ENCODE assay signal across 9 mouse cellular contexts in genomic region chr11:120120642-120121420, GRCm38 (mm10). TPM values are rescaled to one million over a fixed set of nuclear protein-coding genes. Genes with fewer than 3 reads are reported as not detected.
A peak's percentile ranks its signal among the peaks of the same experiment; 100 is the strongest.
DNase-seq lines count a peak whose midpoint lies in the region; ATAC-seq and TF ChIP-seq lines count a peak whose summit lies in the region.
"Had no signal": no experiment of that assay in that cellular context is flagged by ENCODE, and none has a peak within 500 bp of the region (broad histone marks: within the 10 kb centered on the region; RNA-seq: fewer than 3 reads in every experiment).

No protein-coding gene starts in this region.

- H3K27ac ChIP-seq in forebrain, postnatal 0 days (ENCODE audit: low read depth, low read length) = no peak overlapping the region
- no peak overlapping the region for H3K27ac ChIP-seq in intestine, postnatal 0 days (ENCODE audit: low read depth, low read length)
- H3K27ac ChIP-seq in limb, embryonic 13.5 days = no peak overlapping the region
- no peak overlapping the region for H3K27ac ChIP-seq in olfactory bulb, adult 2 months (ENCODE audit: insufficient read depth, low read depth, low read length)

- peaks cover 15% of the 10 kb centered on the region for H3K36me3 ChIP-seq in forebrain, postnatal 0 days (ENCODE audit: insufficient read depth)
- peaks cover 86% of the 10 kb centered on the region for H3K36me3 ChIP-seq in intestine, postnatal 0 days (ENCODE audit: control insufficient read depth, insufficient read depth)
- peaks cover 63% of the 10 kb centered on the region for H3K36me3 ChIP-seq in limb, embryonic 13.5 days

- ATAC-seq in cerebellum, adult (ENCODE audit: insufficient number of reproducible peaks, low FRiP score, low TSS enrichment) = peak; percentile 74
- peak; percentile 43; the same call in 1 of the 2 replicates for ATAC-seq in forebrain, postnatal 0 days
- peak; percentile 12; the same call in 1 of the 2 replicates for ATAC-seq in intestine, postnatal 0 days
- ATAC-seq in limb, embryonic 13.5 days (ENCODE audit: low FRiP score, low read depth) = no peak
- no peak for ATAC-seq in monocyte, adult 5-6 weeks (replicated peaks; ENCODE audit: insufficient number of reproducible peaks, low FRiP score, low TSS enrichment, poor library complexity, severe bottlenecking)

- no peaks in the 10 kb centered on the region for H3K27me3 ChIP-seq in forebrain, postnatal 0 days (ENCODE audit: insufficient read depth, low read length)
- H3K27me3 ChIP-seq in intestine, postnatal 0 days (replicated peaks; ENCODE audit: control insufficient read depth, insufficient read depth, low read length) = no peaks in the 10 kb centered on the region
- H3K27me3 ChIP-seq in limb, embryonic 13.5 days = no peaks in the 10 kb centered on the region

- no peak for TF ChIP-seq POLR2A in olfactory bulb, adult 2 months (IDR thresholded peaks at IDR 0.05; ENCODE audit: insufficient read depth, low read depth, low read length)

- no peaks in the 10 kb centered on the region for H3K4me1 ChIP-seq in forebrain, postnatal 0 days (ENCODE audit: insufficient read depth)
- no peaks in the 10 kb centered on the region for H3K4me1 ChIP-seq in intestine, postnatal 0 days (replicated peaks; ENCODE audit: control insufficient read depth, insufficient read depth, low read length)
- H3K4me1 ChIP-seq in limb, embryonic 13.5 days = peaks cover 10% of the 10 kb centered on the region
- peaks cover 6% of the 10 kb centered on the region for H3K4me1 ChIP-seq in olfactory bulb, adult 2 months (ENCODE audit: control insufficient read depth, insufficient read depth, low read length)

- H3K4me3 ChIP-seq in forebrain, postnatal 0 days (ENCODE audit: low read depth, low read length) = no peak overlapping the region
- H3K4me3 ChIP-seq in intestine, postnatal 0 days (ENCODE audit: low read depth, low read length) = no peak overlapping the region
- no peak overlapping the region for H3K4me3 ChIP-seq in limb, embryonic 13.5 days
- no peak overlapping the region for H3K4me3 ChIP-seq in olfactory bulb, adult 2 months (ENCODE audit: insufficient read depth, low read depth, low read length)
- H3K4me3 ChIP-seq: myocyte had no signal

- no peak overlapping the region for H3K9ac ChIP-seq in forebrain, postnatal 0 days
- H3K9ac ChIP-seq in intestine, postnatal 0 days (ENCODE audit: low read depth, low read length) = no peak overlapping the region
- peak overlapping the region; percentile 39; the same call in 1 of the 2 replicates for H3K9ac ChIP-seq in limb, embryonic 13.5 days

- H3K4me2 ChIP-seq in forebrain, postnatal 0 days (ENCODE audit: low read depth) = no peak overlapping the region
- H3K4me2 ChIP-seq in intestine, postnatal 0 days (replicated peaks; ENCODE audit: low read depth) = no peak overlapping the region
- no peak overlapping the region for H3K4me2 ChIP-seq in limb, embryonic 13.5 days (replicated peaks)

- 80% methylated on average over 17 of the region's 17 CpGs for WGBS in forebrain, postnatal 0 days
- 81% methylated on average over 17 of the region's 17 CpGs for WGBS in intestine, postnatal 0 days
- WGBS in limb, embryonic 13.5 days = 80% methylated on average over 17 of the region's 17 CpGs
- 78% methylated on average over 17 of the region's 17 CpGs for WGBS in olfactory bulb, adult 2 months

- no peaks in the 10 kb centered on the region for H3K9me3 ChIP-seq in forebrain, postnatal 0 days (ENCODE audit: low read length)
- H3K9me3 ChIP-seq in intestine, postnatal 0 days (ENCODE audit: control insufficient read depth) = no peaks in the 10 kb centered on the region
- no peaks in the 10 kb centered on the region for H3K9me3 ChIP-seq in limb, embryonic 13.5 days

- peak; percentile 50 for DNase-seq in urinary bladder, postnatal 25 days (ENCODE audit: low spot score)
- DNase-seq in urinary bladder, postnatal 10 days (ENCODE audit: low spot score) = no peak
- peak; percentile 71 for DNase-seq in forebrain, postnatal 0 days

- peak; percentile 77 for TF ChIP-seq CTCF in forebrain, postnatal 0 days (IDR thresholded peaks at IDR 0.05; ENCODE audit: low read depth)
- TF ChIP-seq CTCF in intestine, postnatal 0 days (IDR thresholded peaks at IDR 0.05; ENCODE audit: low read depth) = peak; percentile 82
- peak; percentile 49 for TF ChIP-seq CTCF in olfactory bulb, adult 2 months (IDR thresholded peaks at IDR 0.05; ENCODE audit: insufficient read depth, low read depth, low read length)

RNA-seq across cellular contexts. Expression of gene Ndufaf8, which starts 22.1 kb away (rescaled TPM):
- total RNA-seq in forebrain, postnatal 0 days (2014; rRNA removed) = 16.7 and 32.2 TPM in 2 replicates
- polyA plus RNA-seq in forebrain, postnatal 0 days (2015; fragmentation: Nextera tagmentation; extraction: Ambion mirVana) = 58.1 and 74.8 TPM in 2 replicates
- polyA plus RNA-seq in intestine, postnatal 0 days (2015; fragmentation: Nextera tagmentation; extraction: Ambion mirVana) = 153 TPM in 2 replicates
- polyA plus RNA-seq in limb, embryonic 13.5 days (2015; fragmentation: Nextera tagmentation; extraction: Ambion mirVana) = 69.3 and 76.9 TPM in 2 replicates
- polyA plus RNA-seq in olfactory bulb, adult 2 months (2012; ENCODE audit: insufficient read depth, insufficient read length, low replicate concordance, missing spikeins) = not detected in 2 replicates
- total RNA-seq in monocyte, adult 5-6 weeks (2017) = 21.0 to 40.3 TPM (median 25.7 TPM) in 3 replicates

RNA-seq across cellular contexts. Expression of gene Tepsin, which starts 22.3 kb away (rescaled TPM):
- total RNA-seq in forebrain, postnatal 0 days (2014; rRNA removed) = 19.0 and 25.8 TPM in 2 replicates
- polyA plus RNA-seq in forebrain, postnatal 0 days (2015; fragmentation: Nextera tagmentation; extraction: Ambion mirVana) = 12.7 and 14.8 TPM in 2 replicates
- polyA plus RNA-seq in intestine, postnatal 0 days (2015; fragmentation: Nextera tagmentation; extraction: Ambion mirVana) = 13.5 and 15.1 TPM in 2 replicates
- polyA plus RNA-seq in limb, embryonic 13.5 days (2015; fragmentation: Nextera tagmentation; extraction: Ambion mirVana) = 18.1 and 18.5 TPM in 2 replicates
- not detected in 2 replicates for polyA plus RNA-seq in olfactory bulb, adult 2 months (2012; ENCODE audit: insufficient read depth, insufficient read length, low replicate concordance, missing spikeins)
- total RNA-seq in monocyte, adult 5-6 weeks (2017) = 13.9 to 20.6 TPM (median 17.0 TPM) in 3 replicates

RNA-seq across cellular contexts. Expression of gene Slc38a10, which starts 30.3 kb away (rescaled TPM):
- total RNA-seq in forebrain, postnatal 0 days (2014; rRNA removed) = 114 and 147 TPM in 2 replicates
- 90.4 and 97.0 TPM in 2 replicates for polyA plus RNA-seq in forebrain, postnatal 0 days (2015; fragmentation: Nextera tagmentation; extraction: Ambion mirVana)
- 56.4 and 57.3 TPM in 2 replicates for polyA plus RNA-seq in intestine, postnatal 0 days (2015; fragmentation: Nextera tagmentation; extraction: Ambion mirVana)
- 86.4 and 94.5 TPM in 2 replicates for polyA plus RNA-seq in limb, embryonic 13.5 days (2015; fragmentation: Nextera tagmentation; extraction: Ambion mirVana)
- polyA plus RNA-seq in olfactory bulb, adult 2 months (2012; ENCODE audit: insufficient read depth, insufficient read length, low replicate concordance, missing spikeins) = 77.6 TPM in 1 of 2 replicates, not detected in the other
- total RNA-seq in monocyte, adult 5-6 weeks (2017) = 40.6 to 56.4 TPM (median 42.9 TPM) in 3 replicates

RNA-seq across cellular contexts. Expression of gene Cep131, which starts 34.2 kb away (rescaled TPM):
- 18.3 and 21.4 TPM in 2 replicates for total RNA-seq in forebrain, postnatal 0 days (2014; rRNA removed)
- 21.0 and 22.0 TPM in 2 replicates for polyA plus RNA-seq in forebrain, postnatal 0 days (2015; fragmentation: Nextera tagmentation; extraction: Ambion mirVana)
- 4.8 and 5.6 TPM in 2 replicates for polyA plus RNA-seq in intestine, postnatal 0 days (2015; fragmentation: Nextera tagmentation; extraction: Ambion mirVana)
- 27.3 and 29.0 TPM in 2 replicates for polyA plus RNA-seq in limb, embryonic 13.5 days (2015; fragmentation: Nextera tagmentation; extraction: Ambion mirVana)
- polyA plus RNA-seq in olfactory bulb, adult 2 months (2012; ENCODE audit: insufficient read depth, insufficient read length, low replicate concordance, missing spikeins) = not detected in 2 replicates
- 2.9 to 9.1 TPM (median 8.3 TPM) in 3 replicates for total RNA-seq in monocyte, adult 5-6 weeks (2017)

Comparison
In these comparisons a context has a peak if more than half of its experiments do, and no peak if none do; other contexts are left out.
1. ATAC-seq: peak in cerebellum, adult (single experiment), forebrain, postnatal 0 days (single experiment) and intestine, postnatal 0 days (single experiment); none in limb, embryonic 13.5 days (single experiment) and monocyte, adult 5-6 weeks (single experiment).
2. RNA of gene Ndufaf8, which starts 22.1 kb away (polyA plus RNA-seq): 153 TPM in intestine, postnatal 0 days, 69.3 to 76.9 TPM in limb, embryonic 13.5 days and 58.1 to 74.8 TPM in forebrain, postnatal 0 days; not detected in olfactory bulb, adult 2 months; every median in the first group is over 10 times any median in the second.
3. RNA of gene Tepsin, which starts 22.3 kb away (polyA plus RNA-seq): 18.1 to 18.5 TPM in limb, embryonic 13.5 days, 12.7 to 14.8 TPM in forebrain, postnatal 0 days and 13.5 to 15.1 TPM in intestine, postnatal 0 days; not detected in olfactory bulb, adult 2 months; every median in the first group is over 10 times any median in the second.
4. Peak in every context shown above with its lines, with median percentiles within 50 percentile points of each other: CTCF ChIP-seq.